Mouse (Mus musculus): Measurements from ENCODE around the gene Brd1.

The Brd1 gene

DNA sequence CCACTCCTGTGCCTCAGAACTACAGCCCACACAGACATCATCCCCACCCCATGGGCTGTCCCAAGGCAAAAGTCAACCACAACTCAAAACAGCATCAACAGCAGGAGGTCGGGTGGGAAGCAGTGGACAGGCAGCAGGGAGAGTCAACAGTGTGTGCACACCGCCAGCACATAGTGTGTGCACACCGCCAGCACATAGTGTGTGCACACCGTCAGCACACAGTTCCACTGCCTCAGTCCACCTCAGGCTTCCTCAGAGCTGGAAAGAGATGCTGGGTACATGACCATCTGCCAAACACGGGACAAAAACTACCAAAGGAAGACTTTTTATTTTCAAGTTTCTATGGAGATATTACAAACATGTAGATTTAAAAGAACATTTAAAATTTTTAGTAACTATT lies 47.3 kb downstream of the Brd1 start:
- no peak for DNase-seq (ENCODE audit: low spot score in 2 of 2)

DNA sequence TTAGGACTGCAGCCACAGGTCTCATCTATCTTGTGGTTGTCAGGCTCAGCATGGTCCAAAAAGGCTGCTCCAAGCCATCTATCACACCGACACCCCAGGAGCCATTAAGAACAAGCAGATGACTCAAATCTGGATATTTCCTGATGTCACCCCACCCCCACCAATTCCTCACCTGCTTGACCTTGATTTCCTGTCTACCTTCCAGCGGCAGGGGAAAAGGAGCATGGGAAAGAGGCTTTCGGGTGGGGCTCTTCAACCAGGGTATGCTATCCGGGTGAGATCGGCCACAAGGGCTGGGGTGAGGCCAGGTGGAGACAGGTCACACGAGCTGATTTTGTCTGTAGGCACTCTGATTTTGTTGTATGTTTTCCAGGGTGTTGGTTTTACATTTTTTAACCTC lies 50.0 kb downstream of the Brd1 start:
- DNase-seq (ENCODE audit: low spot score in 2 of 2): no peak

DNA sequence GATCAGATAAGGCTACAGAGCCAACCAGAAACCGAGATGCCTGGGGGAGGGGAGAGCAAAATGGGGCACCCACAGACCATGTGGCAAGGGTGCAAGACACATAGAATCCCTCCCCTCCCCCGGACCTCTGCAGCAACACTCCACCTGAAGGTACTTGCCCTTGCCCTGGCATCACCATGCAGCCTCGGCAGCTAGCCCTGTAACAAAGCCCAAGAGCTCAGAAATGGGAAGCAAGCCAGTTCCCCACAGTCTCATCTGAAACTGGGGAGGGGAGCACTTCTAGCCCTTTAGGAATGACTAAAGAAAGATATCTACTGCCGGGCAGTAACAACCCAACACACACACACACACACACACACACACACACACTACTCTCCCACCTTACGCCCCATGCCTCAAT lies 53.1 kb downstream of the Brd1 start:
- DNase-seq (ENCODE audit: low spot score in 2 of 2): no peak

DNA sequence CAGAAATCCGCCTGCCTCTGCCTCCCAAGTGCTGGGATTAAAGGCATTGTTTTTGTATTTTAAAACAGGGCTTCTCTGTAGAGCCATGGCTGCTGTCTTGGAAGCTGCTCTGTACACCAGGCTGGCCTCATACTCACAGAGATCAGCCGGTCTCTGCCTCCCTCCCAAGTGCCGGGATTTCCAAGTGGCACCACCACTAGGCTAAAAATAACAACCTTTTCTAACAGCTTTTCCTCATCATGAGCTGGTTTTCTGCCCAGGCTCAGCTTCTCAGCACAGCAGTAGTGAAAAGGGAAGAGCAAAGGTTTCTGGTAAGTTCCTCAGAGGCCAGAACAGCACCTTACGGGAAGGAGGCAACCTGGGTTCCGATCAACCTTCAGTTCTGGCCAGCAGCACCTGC lies 56.5 kb downstream of the Brd1 start:
- no peak for DNase-seq (ENCODE audit: low spot score in 2 of 2)

DNA sequence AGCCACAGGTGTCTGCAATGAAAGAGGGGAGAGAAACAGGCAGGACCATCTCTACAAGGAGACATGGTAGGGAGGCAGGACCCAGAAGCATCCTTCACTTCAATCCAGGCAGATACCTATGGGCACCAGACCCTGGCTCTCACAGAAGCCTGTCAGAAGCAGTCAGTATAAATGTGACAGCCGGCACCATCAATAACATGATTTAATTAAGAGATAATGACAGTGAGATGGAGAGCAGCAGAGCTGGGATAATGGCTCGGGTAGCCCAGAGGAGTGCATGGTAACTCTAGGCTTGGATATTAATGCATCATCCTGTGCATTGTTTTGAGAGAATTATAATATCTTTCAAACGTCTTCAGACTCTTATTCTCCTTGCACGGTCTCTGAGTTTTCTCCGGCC lies 58.0 kb downstream of the Brd1 start:
- DNase-seq (ENCODE audit: low spot score in 2 of 2): no peak

DNA sequence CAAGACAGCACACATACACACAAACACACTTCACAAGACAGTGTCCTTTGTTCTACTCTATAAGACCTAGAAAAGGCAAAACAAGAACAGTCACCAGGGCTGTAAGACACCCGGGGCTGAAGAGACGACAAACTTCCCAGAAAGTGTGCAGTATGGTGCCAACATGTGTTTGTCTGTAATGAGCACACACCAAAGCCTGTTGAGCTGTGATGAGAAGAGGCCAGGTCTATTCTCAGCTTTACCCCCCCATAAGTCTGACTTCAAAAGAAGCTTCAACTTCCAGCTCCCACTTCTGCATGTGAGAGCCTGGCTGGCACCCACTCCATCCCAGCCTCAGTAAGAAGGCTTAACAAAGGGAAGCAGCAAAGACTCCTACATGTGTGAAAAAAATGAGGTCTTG lies 65.3 kb downstream of the Brd1 start:
- no peak for DNase-seq (ENCODE audit: low spot score in 2 of 2)

DNA sequence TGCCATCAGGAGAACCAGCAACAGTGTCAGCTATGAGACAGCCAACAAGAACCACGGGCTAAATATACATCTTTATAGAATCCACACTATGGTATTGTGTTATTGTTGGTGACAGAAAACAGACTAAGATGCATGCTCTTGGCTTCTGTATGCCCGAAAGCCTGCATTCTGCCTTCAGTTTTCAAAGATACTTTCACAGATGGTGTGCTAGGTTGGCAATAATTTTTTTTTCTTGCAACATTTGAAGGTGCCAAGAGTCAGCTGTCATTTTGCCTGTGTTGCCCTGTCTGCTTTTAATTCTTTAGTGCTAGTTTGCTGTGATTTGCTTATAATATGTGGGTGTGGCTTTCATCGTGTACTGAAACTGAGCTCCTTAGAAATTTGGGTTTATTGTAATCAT lies 66.4 kb downstream of the Brd1 start:
- no peak for DNase-seq (ENCODE audit: low spot score in 2 of 2)

- DNase-seq (ENCODE audit: low spot score in 2 of 2): no peak
Observed at GRCm38 (mm10) chr15:88665846-88666245, 68.2 kb downstream of the Brd1 start.

DNA sequence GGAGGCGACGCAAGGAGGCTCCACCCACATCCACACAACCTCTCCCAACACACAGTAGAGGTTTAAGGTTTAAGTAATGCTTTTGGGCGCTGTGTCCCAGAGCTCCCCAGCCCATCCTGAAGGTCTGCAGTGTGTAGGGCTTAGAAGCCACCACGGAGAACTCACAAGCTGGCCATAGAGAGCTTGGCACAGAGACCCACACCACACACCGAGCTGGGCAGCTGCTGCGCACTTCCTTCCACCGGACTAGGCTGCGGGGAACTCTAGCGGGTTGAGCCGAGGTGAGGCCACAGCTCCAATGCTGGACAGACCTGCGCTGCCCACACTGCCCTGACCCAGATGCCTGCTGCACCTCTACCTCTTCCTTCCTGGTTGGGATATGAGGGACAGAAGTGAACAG lies 71.0 kb downstream of the Brd1 start:
- no peak for DNase-seq (ENCODE audit: low spot score in 2 of 2)

GRCm38 (mm10) chr15:88662111-88662850 lies 71.8 kb downstream of the Brd1 start:
- DNase-seq (ENCODE audit: low spot score in 2 of 2): peak in 1 of 2 experiments; percentile 58

DNA sequence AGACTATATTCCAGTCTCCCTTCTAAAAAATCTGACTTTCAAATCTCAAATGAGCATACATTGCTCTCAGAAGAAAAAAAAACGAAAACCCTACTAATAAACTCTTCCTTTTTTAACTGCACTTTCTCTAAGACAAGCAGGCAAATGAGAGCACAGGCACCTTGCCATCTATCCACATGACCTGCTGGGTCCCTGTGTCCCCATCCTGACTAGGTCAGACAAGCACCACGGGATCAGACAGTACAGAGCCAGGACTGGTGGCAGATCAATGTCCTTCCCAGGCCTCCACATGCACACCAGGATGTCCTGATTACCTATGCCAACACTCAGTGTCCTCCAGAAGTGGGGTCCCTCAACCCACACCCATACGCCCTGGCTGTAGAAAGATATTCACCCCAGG lies 72.4 kb downstream of the Brd1 start:
- DNase-seq (ENCODE audit: low spot score in 2 of 2): no peak

- no peak for DNase-seq (ENCODE audit: low spot score in 2 of 2)
Observed at GRCm38 (mm10) chr15:88652006-88652405, 82.0 kb downstream of the Brd1 start.

DNA sequence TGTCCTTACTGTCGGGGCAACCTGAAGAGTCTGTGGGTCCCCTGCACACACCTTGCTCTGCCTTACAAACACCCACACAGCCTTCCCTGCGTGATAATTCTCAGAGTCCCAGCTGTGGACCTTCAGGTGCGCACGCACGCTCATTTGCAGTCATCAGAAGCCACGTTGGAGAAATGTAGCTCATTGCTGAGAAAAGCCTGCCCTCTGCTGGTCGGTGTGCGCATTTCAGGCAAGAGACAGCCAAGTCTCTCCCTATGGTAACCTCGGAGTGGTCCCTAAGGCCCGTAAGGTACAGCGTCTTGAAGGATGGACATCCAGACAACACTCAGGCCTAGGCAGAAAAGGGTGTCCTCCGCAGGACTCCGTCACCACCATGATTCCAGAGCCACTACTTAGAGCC lies 83.0 kb downstream of the Brd1 start:
- peak; percentile 38 to 78 for DNase-seq (ENCODE audit: low spot score in 2 of 2)
